Mouse (Mus musculus) CD4-positive, CD25-positive, alpha-beta regulatory T cell, adult 9 weeks (primary cell): Measurements from ENCODE around the gene 2200002D01Rik. TPM values are rescaled to one million over a fixed set of nuclear protein-coding genes. Genes with fewer than 3 reads are reported as not detected.

Experiments used
- polyA plus RNA-seq: library from polyadenylated mRNA; unstranded; fragments of 100-300 nt; shearing (Covaris generic); gene quantifications from one replicate; pipeline ENCODE4 v1.2.1, GENCODE M21; 2017

Gene 2200002D01Rik
- 2.2 TPM for polyA plus RNA-seq

DNA sequence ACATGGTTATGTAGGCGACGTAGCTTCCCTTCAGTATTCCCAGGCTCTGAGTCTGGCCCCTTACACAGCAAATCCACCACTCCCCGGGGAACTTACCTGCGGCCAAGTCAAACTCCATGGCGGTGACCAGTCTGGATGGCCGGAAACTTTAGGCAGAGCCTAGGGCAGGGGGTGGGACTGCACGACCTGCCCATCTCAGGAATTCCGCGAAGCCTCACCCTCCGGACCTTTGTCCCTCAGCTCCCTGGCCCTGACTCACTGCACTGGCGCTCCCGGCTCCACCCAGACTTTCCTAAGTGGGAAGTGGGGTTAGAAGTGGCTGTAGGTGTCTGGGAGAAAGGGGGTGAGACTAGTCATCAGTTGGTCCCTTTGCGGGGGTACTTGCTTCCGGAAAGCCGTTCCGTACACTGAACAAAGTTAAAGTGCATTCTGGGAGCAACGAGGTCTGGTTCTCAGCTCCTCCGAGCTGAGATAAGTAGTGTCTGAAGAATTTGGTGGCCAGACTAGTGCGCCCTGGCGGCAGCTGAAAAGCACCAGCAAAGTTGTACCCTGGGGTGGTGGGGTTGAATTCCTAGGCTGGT is at the start of gene 2200002D01Rik:
TSS of gene 2200002D01Rik (minus strand) at position 206 of the 581 bp plus-strand sequence.

DNA sequence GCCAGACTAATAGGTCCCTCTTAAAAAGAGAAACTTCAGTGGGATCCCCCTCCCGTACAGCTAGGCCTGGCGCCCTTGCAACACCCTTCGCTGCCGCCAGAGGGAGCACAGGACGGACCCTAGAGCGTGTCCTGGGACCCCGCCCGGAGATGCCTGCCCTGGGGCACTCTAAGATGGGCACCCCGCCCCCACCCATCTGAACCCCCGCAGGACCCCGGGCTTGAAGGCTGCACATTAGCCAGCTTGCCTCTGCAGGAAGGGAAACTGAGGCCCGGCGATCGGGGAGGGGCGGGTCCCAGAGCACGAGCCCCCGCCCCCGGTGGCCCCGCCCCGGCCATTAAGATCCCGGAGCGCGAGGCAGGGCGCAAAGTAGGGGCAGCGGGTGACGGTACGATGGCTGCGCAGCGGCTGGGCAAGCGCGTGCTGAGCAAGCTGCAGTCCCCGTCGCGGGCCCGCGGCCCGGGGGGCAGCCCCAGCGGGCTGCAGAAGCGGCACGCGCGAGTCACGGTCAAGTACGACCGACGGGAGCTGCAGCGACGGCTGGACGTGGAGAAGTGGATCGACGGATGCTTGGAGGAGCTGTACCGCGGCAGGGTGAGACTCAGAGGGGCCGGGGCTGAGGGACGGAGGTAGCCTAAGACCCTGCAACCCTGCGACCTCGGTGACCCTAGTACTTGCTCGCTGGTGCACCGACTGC is 40.8 kb upstream of the 2200002D01Rik start, which contains the start of gene Ppp1r14a:
TSS of gene Ppp1r14a (plus strand) at position 367 of the 697 bp plus-strand sequence.

DNA sequence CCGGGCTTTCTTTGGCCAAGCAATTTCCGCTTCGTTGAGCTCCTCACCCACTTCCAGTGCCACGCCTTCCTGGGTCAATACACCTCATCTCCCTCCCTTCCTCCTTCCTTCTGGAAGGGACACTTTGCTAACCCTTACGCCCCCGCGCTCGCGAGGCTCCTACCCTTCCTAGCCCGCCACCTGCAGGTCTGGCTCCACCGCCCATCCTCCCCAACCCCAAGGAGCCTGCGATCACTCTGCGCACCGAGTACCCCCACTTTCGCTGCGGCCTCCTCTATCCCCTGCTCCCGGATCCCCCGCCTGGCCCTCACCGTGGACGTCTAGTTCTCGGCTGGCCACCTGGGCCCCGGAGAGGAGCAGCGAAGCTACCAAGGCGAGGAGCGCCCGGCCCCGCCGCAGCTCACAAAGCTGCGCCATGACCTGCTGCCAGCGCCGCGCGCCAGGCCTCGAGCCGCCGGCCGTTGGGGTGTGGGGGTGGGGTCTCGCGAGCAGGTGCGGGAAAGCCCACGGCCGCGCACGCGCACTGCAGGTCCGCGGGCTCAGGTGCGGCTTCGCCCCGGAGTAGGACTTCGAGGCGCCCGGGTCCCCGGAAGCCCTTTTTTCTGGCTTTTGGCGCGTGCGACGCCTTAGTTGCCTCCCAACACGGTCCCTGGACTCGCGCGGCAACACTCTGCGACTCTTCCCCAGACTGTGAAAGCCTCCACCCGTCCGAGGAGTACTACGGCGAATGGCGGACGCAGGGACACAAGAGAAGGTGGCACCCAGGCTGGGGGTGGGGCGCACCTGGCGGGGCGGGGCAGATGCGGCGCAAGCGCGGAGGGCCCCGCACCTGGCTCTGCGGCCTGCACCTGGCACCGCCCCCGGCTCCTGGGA is 33.2 kb upstream of the 2200002D01Rik start, which contains the start of gene Spint2:
TSS of gene Spint2 (minus strand) at position 712 of the 873 bp plus-strand sequence.

DNA sequence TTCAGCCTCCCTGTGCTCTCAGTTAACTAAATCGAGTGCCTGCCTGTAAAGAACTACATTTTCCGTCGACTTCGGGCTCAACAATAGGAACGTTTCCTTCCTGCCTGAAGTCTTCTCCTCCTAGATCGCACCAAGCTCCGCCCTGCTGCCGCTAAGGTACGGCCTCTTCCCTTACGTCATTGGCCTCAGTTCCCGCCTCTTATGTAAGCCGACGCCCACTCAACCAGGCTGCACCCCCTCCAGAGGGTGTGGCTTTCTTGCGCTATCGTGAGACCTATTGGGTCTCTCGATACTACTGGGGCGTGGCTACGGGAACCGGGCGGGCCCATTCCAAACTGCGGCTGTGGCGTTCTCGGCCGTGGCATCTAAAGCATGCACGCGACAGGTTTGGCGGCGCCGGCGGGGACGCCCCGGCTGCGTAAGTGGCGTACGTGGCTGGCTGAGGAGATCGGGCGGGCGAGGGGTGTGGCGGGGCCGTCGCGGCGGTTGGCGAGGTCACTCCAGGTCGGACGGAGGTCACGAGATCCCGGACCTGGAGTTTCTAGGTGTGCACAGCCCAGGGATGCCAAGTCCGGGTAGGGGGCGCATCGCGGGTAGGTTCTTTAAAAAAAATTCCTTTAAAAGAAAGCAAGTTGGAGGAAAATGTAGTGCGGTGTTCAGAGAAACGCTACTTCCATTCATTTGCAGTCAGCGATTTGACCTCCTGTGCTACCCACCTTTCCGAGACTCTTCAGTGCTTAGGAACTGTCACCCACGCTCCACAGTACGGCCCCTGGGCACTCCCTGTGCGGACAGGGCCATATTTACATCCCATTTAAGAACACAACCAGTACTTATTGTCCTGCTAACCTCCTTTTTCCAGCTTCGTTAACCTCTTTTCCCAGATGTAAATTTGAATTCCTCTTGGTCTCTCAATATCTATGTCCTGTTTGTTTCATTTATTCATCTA is 10.0 kb downstream of the 2200002D01Rik start, which contains the start of gene Yif1b:
TSS of gene Yif1b (plus strand) at position 311 of the 949 bp plus-strand sequence.

DNA sequence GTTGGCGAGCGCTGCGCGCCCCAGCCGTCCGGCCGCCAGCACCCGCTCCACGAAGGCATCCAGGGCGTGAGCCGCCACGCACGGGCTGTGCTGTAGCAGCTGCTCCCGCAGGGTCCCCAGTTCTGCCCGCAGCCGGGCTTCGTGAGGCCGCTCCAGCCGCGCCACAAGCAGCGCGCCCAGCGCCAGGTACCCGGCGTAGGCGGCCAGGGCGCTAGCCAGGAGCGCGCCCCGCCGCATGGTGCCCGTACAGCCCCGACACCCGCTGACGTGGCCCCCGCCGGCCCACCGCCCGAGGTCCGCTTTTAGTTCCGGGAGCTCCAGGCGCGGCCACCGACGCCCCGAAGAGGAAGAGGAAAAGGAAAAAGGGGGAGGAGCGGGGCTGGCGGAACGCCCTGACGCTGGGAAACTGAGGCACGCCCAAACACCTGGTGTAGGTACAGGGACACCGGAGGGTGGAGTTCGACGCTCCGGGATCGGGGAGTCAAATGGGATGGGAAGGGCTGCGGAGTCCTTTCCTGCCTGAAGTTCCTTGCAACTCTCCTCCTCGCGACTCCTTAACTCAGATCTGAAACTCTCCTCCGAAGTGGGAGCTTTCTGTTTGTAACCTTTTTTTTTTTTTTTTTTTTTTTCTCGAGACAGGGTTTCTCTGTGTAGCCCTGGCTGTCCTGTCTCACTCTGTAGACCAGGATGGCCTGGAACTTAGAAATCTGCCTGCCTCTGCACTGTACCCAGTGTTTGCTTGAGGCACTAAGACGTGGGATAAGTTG is 15.8 kb downstream of the 2200002D01Rik start, which contains the start of gene Kcnk6:
TSS of gene Kcnk6 (minus strand) at position 269 of the 767 bp plus-strand sequence.

DNA sequence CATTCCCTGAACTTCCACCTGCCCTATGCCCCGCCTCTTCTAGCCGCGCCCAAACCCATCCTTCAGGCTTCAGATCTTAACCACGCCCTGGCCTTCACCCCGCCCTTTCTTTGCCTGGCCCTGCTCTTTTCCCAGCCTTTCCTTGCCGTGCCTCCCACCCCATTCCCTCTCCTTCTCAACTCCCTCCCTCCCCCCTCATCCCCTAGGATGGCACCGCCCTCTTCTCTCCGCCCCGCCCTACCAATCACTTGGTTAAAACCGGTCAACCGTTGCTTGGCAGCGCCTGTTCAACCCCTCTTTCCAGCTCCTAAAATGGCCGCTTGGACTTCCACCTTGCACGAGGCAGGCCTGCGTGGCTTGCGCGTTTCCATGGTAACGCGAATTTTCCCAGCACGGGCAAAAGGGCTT is 34.6 kb downstream of the 2200002D01Rik start, which contains the start of gene Catsperg1:
TSS of gene Catsperg1 (minus strand) at position 361 of the 408 bp plus-strand sequence.

Other genes starting within 250 kb of the 2200002D01Rik start
- 0.06 TPM for gene Ryr1, start 123.3 kb downstream of the 2200002D01Rik start, polyA plus RNA-seq
- 0.73 TPM for gene Rasgrp4, start 113.6 kb downstream of the 2200002D01Rik start, polyA plus RNA-seq
- 8.6 TPM for gene Fam98c, start 92.2 kb downstream of the 2200002D01Rik start, polyA plus RNA-seq
- 0.25 TPM for gene Ggn, start 78.3 kb downstream of the 2200002D01Rik start, polyA plus RNA-seq
- 0.19 TPM for gene Spred3, start 78.1 kb downstream of the 2200002D01Rik start, polyA plus RNA-seq
- gene Psmd8, start 67.8 kb downstream of the 2200002D01Rik start, polyA plus RNA-seq: 239 TPM
- 1.0 TPM for gene Catsperg1, start 34.4 kb downstream of the 2200002D01Rik start, polyA plus RNA-seq
- gene Kcnk6, start 16.0 kb downstream of the 2200002D01Rik start, polyA plus RNA-seq: 1.0 TPM
- gene Yif1b, start 10.1 kb downstream of the 2200002D01Rik start, polyA plus RNA-seq: 75.7 TPM
- 49.7 TPM for gene Spint2, start 33.4 kb upstream of the 2200002D01Rik start, polyA plus RNA-seq
- gene Ppp1r14a, start 40.8 kb upstream of the 2200002D01Rik start, polyA plus RNA-seq: not detected
- gene Dpf1, start 55.5 kb upstream of the 2200002D01Rik start, polyA plus RNA-seq: not detected